Mouse (Mus musculus) hindbrain, embryonic 14.5 days (tissue): ENCODE measurements around the gene Bmpr2. TPM values are rescaled to one million over a fixed set of nuclear protein-coding genes. Genes with fewer than 3 reads are reported as not detected.
A peak's percentile ranks its signal among the peaks of the same experiment; 100 is the strongest.
"Not testable (repeated sequence)": the region's sequence is repeated elsewhere in the genome, so short reads cannot be mapped to it uniquely, and the experiment has no call there.

Source experiments
- ATAC-seq: fragments of 200-750 bp; cut with Nextera tagmentation; 2 replicates; pipeline ENCODE4 v1.8.0; 2017; ENCODE audit warnings: moderate number of reproducible peaks, mild to moderate bottlenecking, moderate TSS enrichment, moderate library complexity; ENCODE audit not compliant: low FRiP score
- DNase-seq: peaks from one replicate; pipeline ENCODE4 v3.0.0-alpha.2; 2015; ENCODE audit warnings: low spot score
- H3K27ac ChIP-seq: fragments of 300-500 bp; sonication (generic); 2 replicates; pipeline ENCODE4 v1.5.1; 2014; ENCODE audit warnings: mild to moderate bottlenecking, moderate library complexity
- H3K27me3 ChIP-seq: fragments of 300-500 bp; sonication (generic); 2 replicates; pipeline ENCODE4 v1.6.1; 2014; ENCODE audit warnings: mild to moderate bottlenecking, low read length, mixed read lengths; ENCODE audit not compliant: control insufficient read depth, insufficient read depth
- H3K36me3 ChIP-seq: fragments of 300-500 bp; sonication (generic); replicated peaks from 2 replicates; pipeline ENCODE4 v1.6.1; 2014; ENCODE audit not compliant: control insufficient read depth, insufficient read depth
- H3K4me1 ChIP-seq: fragments of 300-500 bp; sonication (generic); replicated peaks from 2 replicates; pipeline ENCODE4 v1.6.1; 2014; ENCODE audit warnings: antibody characterized with exemption, low read length, mixed read lengths; ENCODE audit not compliant: control insufficient read depth, insufficient read depth
- H3K4me2 ChIP-seq: fragments of 300-500 bp; sonication (generic); replicated peaks from 2 replicates; pipeline ENCODE4 v1.6.1; 2014; ENCODE audit warnings: mild to moderate bottlenecking, moderate library complexity
- H3K4me3 ChIP-seq: fragments of 300-500 bp; sonication (generic); replicated peaks from 2 replicates; pipeline ENCODE4 v1.5.1; 2014; ENCODE audit warnings: mild to moderate bottlenecking, low read length
- H3K9ac ChIP-seq: fragments of 300-500 bp; sonication (generic); 2 replicates; pipeline ENCODE4 v1.6.1; 2014
- H3K9me3 ChIP-seq: fragments of 300-500 bp; sonication (generic); 2 replicates; pipeline ENCODE4 v1.6.1; 2016; ENCODE audit warnings: low read length; ENCODE audit not compliant: control insufficient read depth
- WGBS: fragments of 180-500 bp; shearing (Covaris S2); extraction: QIAGEN DNeasy Blood & Tissue Kit; methylation state at CpG from one replicate; pipeline ENCODE4 v1.1.7; 2014; 5-methylcytosine and 5-hydroxymethylcytosine counted together
- polyA plus RNA-seq: library from polyadenylated mRNA; unstranded; fragments of >200 nt; fragmentation: Nextera tagmentation; extraction: Ambion mirVana; gene quantifications from 2 replicates; pipeline ENCODE4 v1.2.1, GENCODE M21; 2014

The Bmpr2 gene
- polyA plus RNA-seq, 1 experiment from 2014 or later, result 18.4 TPM

- 73% methylated on average over 5 of the region's 5 CpGs for WGBS
- not testable (repeated sequence) for ATAC-seq
Observed at GRCm38 (mm10) chr1:59749724-59750123, 13.5 kb upstream of the Bmpr2 start.

GRCm38 (mm10) chr1:59755298-59755697, 7.9 kb upstream of the Bmpr2 start:
- H3K9me3 ChIP-seq, result no peaks in the 10 kb centered on the region
- no peak for ATAC-seq
- no peaks in the 10 kb centered on the region for H3K27me3 ChIP-seq
- H3K4me1 ChIP-seq, result no peaks in the 10 kb centered on the region
- no peak overlapping the region for H3K4me2 ChIP-seq
- no peak overlapping the region for H3K4me3 ChIP-seq
- DNase-seq, result no peak
- no peak overlapping the region for H3K27ac ChIP-seq
- H3K36me3 ChIP-seq, result no peaks in the 10 kb centered on the region
- H3K9ac ChIP-seq, result no peak overlapping the region
- 55% methylated on average over 1 of the region's 1 CpGs for WGBS

More at GRCm38 (mm10) chr1:59749724-59750123, 13.5 kb upstream of the Bmpr2 start:
- not testable (repeated sequence) for H3K4me1 ChIP-seq, DNase-seq, H3K4me3 ChIP-seq, H3K27me3 ChIP-seq, H3K9ac ChIP-seq, H3K4me2 ChIP-seq, H3K27ac ChIP-seq, H3K9me3 ChIP-seq, H3K36me3 ChIP-seq

DNA sequence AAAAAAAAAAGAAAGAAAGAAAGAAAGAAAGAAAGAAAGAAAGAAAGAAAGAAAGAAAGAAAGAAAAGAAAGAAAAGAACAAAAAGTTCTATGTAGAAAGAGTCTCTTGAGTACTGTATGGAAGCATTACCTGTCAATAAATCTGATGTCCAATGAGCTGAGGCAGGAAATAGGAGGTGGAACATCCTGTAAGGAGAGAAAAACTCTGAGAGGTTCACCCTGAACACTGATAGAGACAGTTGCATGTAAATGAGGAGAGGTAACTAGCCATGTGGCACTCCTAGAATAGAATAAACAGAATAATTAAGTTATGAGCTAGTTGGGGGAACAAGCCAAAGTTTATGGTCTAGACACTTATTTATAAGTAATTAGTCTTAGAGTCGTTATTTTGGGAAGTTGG, 4.9 kb upstream of the Bmpr2 start:
- DNase-seq, result no peak
- H3K4me3 ChIP-seq, result no peak overlapping the region
- H3K27ac ChIP-seq, result no peak overlapping the region
- H3K27me3 ChIP-seq, result no peaks in the 10 kb centered on the region
- H3K4me2 ChIP-seq, result no peak overlapping the region
- no peaks in the 10 kb centered on the region for H3K9me3 ChIP-seq
- WGBS, result 100% methylated on average over 1 of the region's 1 CpGs
- H3K4me1 ChIP-seq, result 0 out of 2 replicates have a peak, but pooled peaks cover 4% of the 10 kb centered on the region
- no peak overlapping the region for H3K9ac ChIP-seq
- H3K36me3 ChIP-seq, result no peaks in the 10 kb centered on the region
- ATAC-seq, result no peak

- DNase-seq (peak; percentile 59), ATAC-seq (no peak)
- WGBS, result 3% methylated on average over 10 of the region's 10 CpGs
- H3K36me3 ChIP-seq, result no peaks in the 10 kb centered on the region
- H3K4me3 ChIP-seq, result peak overlapping the region; percentile 99
- no peaks in the 10 kb centered on the region for H3K27me3 ChIP-seq
- H3K9ac ChIP-seq, result peak overlapping the region; percentile 98
- peak overlapping the region; percentile 93 for H3K4me2 ChIP-seq
- H3K9me3 ChIP-seq, result no peaks in the 10 kb centered on the region
- H3K27ac ChIP-seq, result peak overlapping the region; percentile 100
- peaks cover 14% of the 10 kb centered on the region for H3K4me1 ChIP-seq
Observed at GRCm38 (mm10) chr1:59762208-59762607, 992 bp upstream of the Bmpr2 start.

- Histone ChIP-seq H3K27me3 (no peaks in the 10 kb centered on the region), H3K9ac (peak overlapping the region; percentile 98), H3K4me3 (peak overlapping the region; percentile 99), H3K4me1 (peaks cover 17% of the 10 kb centered on the region), H3K9me3 (no peaks in the 10 kb centered on the region), H3K4me2 (peak overlapping the region; percentile 93), H3K27ac (peak overlapping the region; percentile 100), H3K36me3 (no peaks in the 10 kb centered on the region)
- peak; percentile 69 for DNase-seq
- WGBS, result under 1% methylated on average over 44 of the region's 44 CpGs
- ATAC-seq, result peak; percentile 68
Observed at GRCm38 (mm10) chr1:59762651-59763163, 493 bp upstream of the Bmpr2 start.

- Histone ChIP-seq H3K27ac (peak overlapping the region; percentile 100), H3K4me1 (peaks cover 24% of the 10 kb centered on the region), H3K9me3 (no peaks in the 10 kb centered on the region), H3K9ac (peak overlapping the region; percentile 98), H3K4me2 (peak overlapping the region; percentile 93), H3K27me3 (no peaks in the 10 kb centered on the region), H3K4me3 (peak overlapping the region; percentile 99), H3K36me3 (no peaks in the 10 kb centered on the region)
- peak; percentile 58 for DNase-seq
- peak; percentile 65 for ATAC-seq
- under 1% methylated on average over 47 of the region's 55 CpGs for WGBS
Observed at GRCm38 (mm10) chr1:59763781-59764251, 616 bp downstream of the Bmpr2 start.

DNA sequence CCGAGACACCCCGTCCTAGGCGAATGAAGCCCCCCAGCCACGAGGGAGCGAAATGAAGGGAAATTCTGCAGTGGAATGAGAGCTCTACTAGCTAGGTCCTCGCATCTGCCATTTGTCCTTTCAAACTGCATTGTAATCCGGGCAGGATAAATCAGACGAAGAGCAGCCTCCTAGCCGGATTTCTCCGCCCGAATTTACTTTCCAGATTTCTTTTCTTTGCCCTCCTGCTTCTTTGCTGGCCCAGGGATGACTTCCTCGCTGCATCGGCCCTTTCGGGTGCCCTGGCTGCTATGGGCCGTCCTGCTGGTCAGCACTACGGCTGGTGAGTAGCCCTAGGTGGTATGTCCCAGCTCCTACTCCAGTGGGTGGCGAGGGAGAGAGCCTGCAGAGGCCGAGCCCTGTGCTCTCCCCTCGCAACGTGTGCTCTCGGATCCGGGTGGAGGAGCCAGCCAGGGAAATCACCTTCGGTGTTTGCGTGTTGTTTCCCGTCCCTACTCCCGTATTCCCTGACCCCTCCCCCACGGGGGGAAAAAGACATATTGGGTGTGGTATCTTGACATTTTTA, 1.3 kb downstream of the Bmpr2 start:
- DNase-seq (no peak), ATAC-seq (no peak)
- WGBS, result under 1% methylated on average over 27 of the region's 27 CpGs
- peak overlapping the region; percentile 100 for H3K27ac ChIP-seq
- peaks cover 27% of the 10 kb centered on the region for H3K4me1 ChIP-seq
- H3K4me2 ChIP-seq, result peak overlapping the region; percentile 93
- no peaks in the 10 kb centered on the region for H3K9me3 ChIP-seq
- peak overlapping the region; percentile 99 for H3K4me3 ChIP-seq
- H3K9ac ChIP-seq, result peak overlapping the region; percentile 98
- H3K36me3 ChIP-seq, result no peaks in the 10 kb centered on the region; the same call in 1 of the 2 replicates
- no peaks in the 10 kb centered on the region for H3K27me3 ChIP-seq

- WGBS, result 5% methylated on average over 4 of the region's 4 CpGs
Observed at GRCm38 (mm10) chr1:59765279-59765678, 2.1 kb downstream of the Bmpr2 start.

GRCm38 (mm10) chr1:59766626-59767025, 3.4 kb downstream of the Bmpr2 start:
- ATAC-seq, result no peak
- Histone ChIP-seq H3K9ac (peak overlapping the region; percentile 21), H3K4me1 (peaks cover 37% of the 10 kb centered on the region), H3K36me3 (no peaks in the 10 kb centered on the region; the same call in 1 of the 2 replicates), H3K9me3 (no peaks in the 10 kb centered on the region), H3K4me3 (peak overlapping the region; percentile 34), H3K27ac (no peak overlapping the region), H3K27me3 (no peaks in the 10 kb centered on the region), H3K4me2 (peak overlapping the region; percentile 84)
- no peak for DNase-seq

More at GRCm38 (mm10) chr1:59765279-59765678, 2.1 kb downstream of the Bmpr2 start:
- DNase-seq (no peak), ATAC-seq (no peak)
- peak overlapping the region; percentile 93 for H3K4me2 ChIP-seq
- H3K27ac ChIP-seq, result no peak overlapping the region
- no peaks in the 10 kb centered on the region for H3K9me3 ChIP-seq
- H3K27me3 ChIP-seq, result no peaks in the 10 kb centered on the region
- H3K9ac ChIP-seq, result peak overlapping the region; percentile 98
- H3K4me1 ChIP-seq, result peaks cover 32% of the 10 kb centered on the region
- peak overlapping the region; percentile 99 for H3K4me3 ChIP-seq
- no peaks in the 10 kb centered on the region; the same call in 1 of the 2 replicates for H3K36me3 ChIP-seq
